Mouse (Mus musculus) midbrain, embryonic 14.5 days (tissue): ENCODE data around the gene Shisa5. TPM values are rescaled to one million over a fixed set of nuclear protein-coding genes. Genes with fewer than 3 reads are reported as not detected.

Source experiments
- ATAC-seq: fragments of 200-750 bp; cut with Nextera tagmentation; 2 replicates; pipeline ENCODE4 v1.8.0; 2017; ENCODE audit warnings: moderate number of reproducible peaks, moderate library complexity; ENCODE audit not compliant: low FRiP score, low TSS enrichment
- DNase-seq: peaks from one replicate; pipeline ENCODE4 v3.0.0-alpha.2; 2015
- H3K27ac ChIP-seq: fragments of 300-500 bp; sonication (generic); replicated peaks from 2 replicates; pipeline ENCODE4 v1.5.1; 2014; ENCODE audit warnings: mild to moderate bottlenecking, low read depth, low read length, moderate library complexity
- H3K27me3 ChIP-seq: fragments of 300-500 bp; sonication (generic); 2 replicates; pipeline ENCODE4 v1.6.1; 2014; ENCODE audit warnings: low read length, control low read depth, mixed read lengths; ENCODE audit not compliant: control insufficient read depth, insufficient read depth
- H3K36me3 ChIP-seq: fragments of 300-500 bp; sonication (generic); 2 replicates; pipeline ENCODE4 v1.6.1; 2014; ENCODE audit warnings: low read length, control low read depth; ENCODE audit not compliant: control insufficient read depth, insufficient read depth
- H3K4me1 ChIP-seq: fragments of 300-500 bp; sonication (generic); 2 replicates; pipeline ENCODE4 v1.6.1; 2014; ENCODE audit warnings: mild to moderate bottlenecking, antibody characterized with exemption, low read length, control low read depth; ENCODE audit not compliant: control insufficient read depth, insufficient read depth
- H3K4me2 ChIP-seq: fragments of 300-500 bp; sonication (generic); 2 replicates; pipeline ENCODE4 v1.6.1; 2014; ENCODE audit warnings: mild to moderate bottlenecking, low read length, moderate library complexity
- H3K4me3 ChIP-seq: fragments of 300-500 bp; sonication (generic); replicated peaks from 2 replicates; pipeline ENCODE4 v1.5.1; 2014; ENCODE audit warnings: low read depth, low read length
- H3K9ac ChIP-seq: fragments of 300-500 bp; sonication (generic); replicated peaks from 2 replicates; pipeline ENCODE4 v1.6.1; 2014; ENCODE audit warnings: mild to moderate bottlenecking, low read length, moderate library complexity
- H3K9me3 ChIP-seq: fragments of 300-500 bp; sonication (generic); 2 replicates; pipeline ENCODE4 v1.6.1; 2016; ENCODE audit warnings: low read length, control low read depth, mixed read lengths; ENCODE audit not compliant: control insufficient read depth
- WGBS: fragments of 180-500 bp; shearing (Covaris S2); extraction: QIAGEN DNeasy Blood & Tissue Kit; methylation state at CpG from one replicate; pipeline ENCODE4 v1.1.7; 2014; 5-methylcytosine and 5-hydroxymethylcytosine counted together
- polyA plus RNA-seq: library from polyadenylated mRNA; unstranded; fragments of >200 nt; fragmentation: Nextera tagmentation; extraction: Ambion mirVana; gene quantifications from 2 replicates; pipeline ENCODE4 v1.2.1, GENCODE M21; 2014

Shisa5 gene
- polyA plus RNA-seq, 1 experiment from 2014 or later = 49.1 TPM

DNA sequence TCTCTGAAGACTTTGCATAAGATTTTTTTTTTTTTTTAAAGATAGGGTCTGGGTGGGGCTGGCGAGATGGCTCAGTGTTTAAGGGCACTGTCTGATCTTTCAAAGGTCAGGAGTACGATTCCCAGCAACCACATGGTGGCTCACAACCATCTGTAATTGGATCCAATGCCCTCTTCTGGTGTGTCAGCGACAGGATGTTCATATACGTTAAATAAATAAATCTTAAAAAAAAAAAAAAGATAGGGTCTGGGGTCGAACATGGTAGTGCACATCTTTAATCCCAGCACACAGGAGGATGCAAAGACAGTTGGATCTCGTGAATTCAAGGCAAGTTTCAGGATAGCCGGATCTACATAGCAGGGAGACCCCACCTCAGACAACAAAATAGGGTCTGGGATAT is 11.0 kb downstream of the Shisa5 start:
- Histone ChIP-seq H3K4me3 (no peak overlapping the region), H3K36me3 (no peaks in the 10 kb centered on the region), H3K9ac (no peak overlapping the region), H3K27ac (no peak overlapping the region), H3K4me2 (no peak overlapping the region), H3K9me3 (no peaks in the 10 kb centered on the region), H3K4me1 (no peaks in the 10 kb centered on the region; the same call in 1 of the 2 replicates), H3K27me3 (no peaks in the 10 kb centered on the region)
- DNase-seq = no peak
- ATAC-seq = no peak
- 89% methylated on average over 7 of the region's 7 CpGs for WGBS

DNA sequence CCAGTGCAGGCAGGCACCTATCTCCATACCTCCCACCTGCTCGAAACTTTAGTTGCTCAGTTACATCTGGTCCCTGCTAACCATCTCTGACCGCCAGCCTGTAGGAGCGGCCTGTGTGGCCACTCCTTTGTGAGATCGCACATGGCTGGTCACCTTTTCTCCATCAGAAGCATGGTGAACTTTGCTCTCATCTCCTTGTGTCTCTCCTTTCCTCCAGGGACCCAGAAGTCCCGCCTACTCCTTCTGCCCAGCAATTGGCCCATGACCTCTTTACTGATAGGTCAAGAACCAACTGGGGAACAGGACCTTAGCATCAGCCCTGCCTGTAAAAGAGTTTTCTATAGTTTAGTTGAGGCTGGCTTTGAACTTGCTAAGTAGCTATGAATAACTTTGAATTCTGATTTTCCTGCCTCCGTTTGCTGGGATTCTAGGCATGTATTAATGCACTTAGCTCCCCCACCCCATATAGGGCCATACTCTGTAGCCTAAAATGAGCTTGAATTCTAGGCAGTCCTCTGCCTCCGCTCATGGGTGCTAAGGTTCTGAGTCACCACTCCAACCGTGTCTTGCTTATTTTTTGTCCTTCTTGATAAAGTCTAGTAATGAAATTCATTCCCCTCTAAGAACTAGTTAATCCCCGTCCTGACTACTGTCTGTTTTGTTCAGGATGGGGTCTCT is 11.8 kb downstream of the Shisa5 start:
- DNase-seq (no peak), ATAC-seq (no peak)
- Histone ChIP-seq H3K27me3 (no peaks in the 10 kb centered on the region), H3K9me3 (no peaks in the 10 kb centered on the region), H3K9ac (no peak overlapping the region), H3K27ac (no peak overlapping the region), H3K36me3 (no peaks in the 10 kb centered on the region), H3K4me2 (no peak overlapping the region), H3K4me3 (no peak overlapping the region), H3K4me1 (peaks cover 2% of the 10 kb centered on the region)
- 80% methylated on average over 9 of the region's 9 CpGs for WGBS

DNA sequence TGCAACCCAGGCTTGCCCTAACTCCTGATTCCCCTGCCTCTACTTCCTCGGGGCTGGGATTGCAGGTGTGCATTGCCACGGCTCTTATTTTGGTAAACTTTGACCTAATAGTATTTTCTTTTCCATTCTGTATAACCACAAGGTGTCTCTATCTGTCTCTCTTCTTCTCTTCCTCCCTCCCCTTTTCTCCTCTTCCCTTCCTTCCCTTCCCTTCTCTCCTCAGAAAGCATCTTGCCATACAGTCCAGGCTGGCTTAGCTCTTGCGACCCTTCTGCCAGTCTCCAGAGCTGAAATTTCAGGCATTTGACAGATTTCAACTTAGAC is 12.3 kb downstream of the Shisa5 start:
- no peak for ATAC-seq

GRCm38 (mm10) chr9:109051011-109051501 is 12.7 kb downstream of the Shisa5 start:
- 90% methylated on average over 13 of the region's 13 CpGs for WGBS
- Histone ChIP-seq H3K36me3 (no peaks in the 10 kb centered on the region), H3K27ac (no peak overlapping the region), H3K4me1 (peaks cover 7% of the 10 kb centered on the region), H3K4me2 (no peak overlapping the region), H3K27me3 (no peaks in the 10 kb centered on the region), H3K4me3 (no peak overlapping the region), H3K9me3 (no peaks in the 10 kb centered on the region), H3K9ac (no peak overlapping the region)
- ATAC-seq = no peak
- no peak for DNase-seq

More for the DNA sequence above, 12.3 kb downstream of the Shisa5 start:
- H3K9me3 ChIP-seq = no peaks in the 10 kb centered on the region
- H3K36me3 ChIP-seq = no peaks in the 10 kb centered on the region
- peaks cover 7% of the 10 kb centered on the region for H3K4me1 ChIP-seq
- no peak overlapping the region for H3K4me3 ChIP-seq
- H3K27ac ChIP-seq = no peak overlapping the region
- DNase-seq = no peak
- no peak overlapping the region for H3K4me2 ChIP-seq
- H3K9ac ChIP-seq = no peak overlapping the region
- no peaks in the 10 kb centered on the region for H3K27me3 ChIP-seq
- WGBS = 77% methylated on average over 3 of the region's 3 CpGs

GRCm38 (mm10) chr9:109051651-109052489 is 13.5 kb downstream of the Shisa5 start:
- no peak overlapping the region for H3K27ac ChIP-seq
- peaks cover 7% of the 10 kb centered on the region for H3K4me1 ChIP-seq
- 88% methylated on average over 10 of the region's 10 CpGs for WGBS
- DNase-seq (no peak), ATAC-seq (no peak)
- H3K36me3 ChIP-seq = peaks cover 7% of the 10 kb centered on the region
- H3K4me3 ChIP-seq = no peak overlapping the region
- H3K9me3 ChIP-seq = no peaks in the 10 kb centered on the region
- H3K4me2 ChIP-seq = no peak overlapping the region
- no peak overlapping the region for H3K9ac ChIP-seq
- H3K27me3 ChIP-seq = no peaks in the 10 kb centered on the region

DNA sequence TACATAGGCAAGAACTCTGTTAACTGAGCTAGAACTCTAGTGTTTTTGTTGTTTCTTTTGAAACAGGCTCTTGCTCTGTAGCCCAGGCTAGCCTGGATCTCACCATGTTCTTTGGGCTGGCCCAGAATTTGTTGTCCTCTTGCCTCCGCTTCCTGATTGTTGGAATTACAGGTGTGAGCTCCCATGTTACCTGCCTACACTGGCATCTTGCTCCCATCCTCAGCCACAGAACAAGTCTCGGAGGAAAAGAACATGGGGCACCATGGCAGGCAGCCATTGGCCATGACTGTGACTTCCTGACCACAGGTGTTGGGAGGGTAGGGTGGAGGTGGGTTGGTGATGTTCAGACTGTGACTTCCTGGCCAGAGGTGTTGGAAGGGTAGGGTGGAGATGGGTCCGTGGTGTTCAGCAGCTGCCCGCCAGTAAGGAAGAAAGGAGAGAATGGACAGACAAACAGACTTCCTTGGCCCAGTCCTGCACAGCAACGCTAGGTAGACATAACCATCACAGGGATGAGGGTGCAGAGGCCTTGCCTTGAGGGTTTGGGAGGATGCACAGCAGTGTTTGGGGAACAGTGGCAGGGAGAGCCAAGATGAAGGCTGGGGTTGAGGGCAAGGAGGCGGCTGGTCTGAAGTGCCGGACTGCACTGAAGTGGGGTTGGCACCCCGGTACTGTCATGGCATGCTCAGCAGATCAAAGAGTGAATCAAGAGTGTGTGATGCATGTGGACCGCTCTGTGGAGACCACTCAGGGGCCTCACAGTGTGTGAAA is 14.3 kb downstream of the Shisa5 start:
- Histone ChIP-seq H3K4me2 (no peak overlapping the region), H3K9me3 (no peaks in the 10 kb centered on the region), H3K4me1 (peaks cover 7% of the 10 kb centered on the region), H3K9ac (no peak overlapping the region), H3K36me3 (peaks cover 15% of the 10 kb centered on the region), H3K27me3 (no peaks in the 10 kb centered on the region), H3K27ac (no peak overlapping the region), H3K4me3 (no peak overlapping the region)
- no peak for DNase-seq
- ATAC-seq = no peak
- 87% methylated on average over 9 of the region's 9 CpGs for WGBS

- no peak for ATAC-seq
- Histone ChIP-seq H3K4me2 (no peak overlapping the region), H3K27me3 (no peaks in the 10 kb centered on the region), H3K4me1 (peaks cover 7% of the 10 kb centered on the region), H3K27ac (no peak overlapping the region), H3K4me3 (no peak overlapping the region), H3K36me3 (peaks cover 22% of the 10 kb centered on the region), H3K9ac (no peak overlapping the region), H3K9me3 (no peaks in the 10 kb centered on the region)
- whole genome bisulfite sequencing = 74% methylated on average over 3 of the region's 3 CpGs
- DNase-seq = no peak
These were observed 15.0 kb downstream of the Shisa5 start for GRCm38 (mm10) chr9:109053366-109053765.

- Histone ChIP-seq H3K9me3 (no peaks in the 10 kb centered on the region), H3K4me2 (no peak overlapping the region), H3K27me3 (no peaks in the 10 kb centered on the region), H3K36me3 (peaks cover 25% of the 10 kb centered on the region), H3K4me3 (no peak overlapping the region), H3K27ac (no peak overlapping the region), H3K4me1 (peaks cover 8% of the 10 kb centered on the region), H3K9ac (no peak overlapping the region)
- WGBS = 80% methylated on average over 6 of the region's 6 CpGs
- DNase-seq = no peak
- no peak for ATAC-seq
These were observed 15.5 kb downstream of the Shisa5 start for GRCm38 (mm10) chr9:109053851-109054250.
